Mouse (Mus musculus): ENCODE measurements around the gene Acad12. TPM values are rescaled to one million over a fixed set of nuclear protein-coding genes. Genes with fewer than 3 reads are reported as not detected.

The Acad12 gene
- not detected in 2 replicates for polyA plus RNA-seq (2012; ENCODE audit: insufficient read depth, insufficient read length, low replicate concordance, missing spikeins)

DNA sequence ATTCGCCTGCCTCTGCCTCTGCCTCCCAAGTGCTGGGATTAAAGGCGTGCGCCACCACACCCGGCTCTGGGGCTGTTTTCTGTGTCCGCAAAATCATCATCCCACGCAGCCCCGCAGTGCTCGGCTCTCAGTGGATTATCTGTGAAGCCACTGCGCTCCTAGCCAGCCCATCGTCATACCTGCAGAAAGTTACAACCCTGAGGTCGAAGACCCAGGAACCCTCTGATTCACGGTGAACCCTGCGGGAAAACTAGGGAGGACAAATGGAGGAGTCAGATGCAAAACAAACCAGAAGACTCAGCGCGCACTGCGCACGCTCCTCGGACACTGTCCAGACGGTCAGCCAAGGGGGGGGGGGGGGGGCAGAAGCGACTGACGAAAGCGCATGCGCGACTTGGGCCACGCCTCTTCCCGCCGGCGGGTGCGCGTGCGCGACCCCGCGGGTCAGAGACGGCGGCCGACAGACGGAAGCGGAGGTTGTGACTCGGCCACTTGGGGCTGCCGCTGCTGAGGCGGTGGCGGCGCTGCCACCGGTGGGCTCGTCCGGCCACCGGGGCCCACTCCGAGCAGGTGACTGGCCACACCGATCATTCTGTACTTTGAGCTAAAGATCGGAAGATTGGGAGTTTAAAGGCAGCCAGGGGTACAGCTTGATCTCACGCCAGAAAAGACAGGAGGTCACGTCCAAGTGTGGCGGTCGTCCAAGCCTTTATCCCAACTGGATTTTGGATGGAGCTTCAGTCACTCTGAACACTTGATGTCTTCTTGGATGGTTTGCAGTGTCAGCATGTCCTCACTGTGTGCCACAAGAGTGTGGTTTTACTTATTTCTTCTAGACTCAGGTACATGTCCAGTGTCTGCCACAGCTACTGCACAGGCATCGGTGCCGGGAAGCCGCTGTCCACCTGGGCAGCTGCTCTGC is at the start of gene Acad12:
Gene Acad12, minus strand, starts transcription at position 347 of the 922 bp plus-strand sequence.
- H3K4me1 ChIP-seq (ENCODE audit: control insufficient read depth, insufficient read depth, low read length): no peaks in the 10 kb centered on the region
- TF ChIP-seq CTCF (IDR thresholded peaks at IDR 0.05; ENCODE audit: insufficient read depth, low read depth, low read length) (no peak), POLR2A (IDR thresholded peaks at IDR 0.05; ENCODE audit: insufficient read depth, low read depth, low read length) (peak; percentile 98)
- WGBS: under 1% methylated on average over 46 of the region's 58 CpGs
- peak within 1 kb of the TSS; percentile 92 for H3K27ac ChIP-seq (ENCODE audit: insufficient read depth, low read depth, low read length)
- peak within 1 kb of the TSS; percentile 80 for H3K4me3 ChIP-seq (ENCODE audit: insufficient read depth, low read depth, low read length)

DNA sequence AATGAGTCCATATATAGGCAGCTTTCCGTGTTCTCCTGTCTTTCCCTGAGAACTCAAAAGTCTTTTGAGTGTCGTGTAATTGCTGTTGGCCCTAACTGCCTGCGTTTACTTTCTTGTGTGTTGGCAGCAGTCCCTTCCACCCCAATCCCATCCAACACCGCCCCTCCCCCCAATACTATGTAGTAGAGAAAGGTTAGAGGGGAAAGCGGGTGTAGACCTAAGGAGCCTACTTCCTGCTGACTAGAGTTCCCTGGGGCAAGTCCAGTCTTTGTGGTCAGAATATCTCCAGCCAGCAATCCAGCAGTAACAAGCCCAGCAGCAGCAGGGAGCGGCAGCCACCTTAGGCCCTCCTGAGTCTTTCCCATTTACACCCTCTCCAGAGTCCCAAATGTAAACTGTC is 49.7 kb upstream of the Acad12 start:
- 50% methylated on average over 6 of the region's 6 CpGs for WGBS
- H3K27ac ChIP-seq (ENCODE audit: insufficient read depth, low read depth, low read length): no peak overlapping the region
- no peak overlapping the region for H3K4me3 ChIP-seq (ENCODE audit: insufficient read depth, low read depth, low read length)
- TF ChIP-seq CTCF (IDR thresholded peaks at IDR 0.05; ENCODE audit: insufficient read depth, low read depth, low read length) (no peak), POLR2A (IDR thresholded peaks at IDR 0.05; ENCODE audit: insufficient read depth, low read depth, low read length) (no peak)
- H3K4me1 ChIP-seq (ENCODE audit: control insufficient read depth, insufficient read depth, low read length): no peaks in the 10 kb centered on the region

DNA sequence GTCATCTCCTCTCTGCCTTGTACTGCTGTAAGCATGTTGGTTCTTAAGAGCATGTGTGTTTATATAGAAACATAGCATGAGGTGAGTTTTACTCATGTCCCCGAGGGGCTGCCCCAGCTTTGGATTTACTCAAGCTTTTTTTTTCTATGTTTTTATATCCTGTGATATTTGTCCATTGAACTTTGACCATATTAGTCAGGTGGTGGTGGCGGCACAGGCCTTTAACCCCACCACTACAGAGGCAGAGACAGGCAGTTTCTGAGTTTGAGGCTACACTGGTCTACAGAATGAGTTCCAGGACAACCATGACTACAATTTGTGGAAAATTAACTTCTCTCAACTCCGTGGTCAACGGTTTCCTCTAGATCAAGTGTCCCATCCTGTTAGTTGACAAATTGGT is 48.3 kb upstream of the Acad12 start:
- Histone ChIP-seq H3K4me1 (ENCODE audit: control insufficient read depth, insufficient read depth, low read length) (0 out of 2 replicates have a peak, but pooled peaks cover 2% of the 10 kb centered on the region), H3K4me3 (ENCODE audit: insufficient read depth, low read depth, low read length) (no peak overlapping the region), H3K27ac (ENCODE audit: insufficient read depth, low read depth, low read length) (no peak overlapping the region)
- no peak for TF ChIP-seq POLR2A (IDR thresholded peaks at IDR 0.05; ENCODE audit: insufficient read depth, low read depth, low read length)
- WGBS: 89% methylated on average over 4 of the region's 4 CpGs

DNA sequence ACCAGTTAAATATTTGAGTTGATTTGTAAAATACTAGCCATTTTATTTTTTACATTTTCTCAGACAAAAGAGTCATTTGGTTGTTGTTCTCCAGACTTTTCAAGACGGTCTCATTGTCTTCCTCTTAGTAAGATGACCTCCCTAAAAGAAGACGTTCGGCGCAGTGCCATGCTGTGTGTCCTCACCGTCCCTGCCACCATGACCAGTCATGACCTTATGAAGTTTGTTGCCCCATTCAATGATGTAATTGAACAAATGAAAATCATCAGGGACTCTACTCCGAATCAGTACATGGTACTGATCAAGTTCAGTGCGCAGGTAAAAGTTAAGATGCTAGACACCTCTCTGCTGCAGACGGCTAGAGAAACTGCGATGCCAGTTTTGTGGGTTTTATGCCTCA is 46.2 kb upstream of the Acad12 start:
- H3K4me3 ChIP-seq (ENCODE audit: insufficient read depth, low read depth, low read length): no peak overlapping the region
- H3K27ac ChIP-seq (ENCODE audit: insufficient read depth, low read depth, low read length): no peak overlapping the region
- WGBS: 96% methylated on average over 9 of the region's 9 CpGs
- peaks cover 10% of the 10 kb centered on the region; the same call in 1 of the 2 replicates for H3K4me1 ChIP-seq (ENCODE audit: control insufficient read depth, insufficient read depth, low read length)
- TF ChIP-seq POLR2A (IDR thresholded peaks at IDR 0.05; ENCODE audit: insufficient read depth, low read depth, low read length) (no peak), CTCF (IDR thresholded peaks at IDR 0.05; ENCODE audit: insufficient read depth, low read depth, low read length) (no peak)

DNA sequence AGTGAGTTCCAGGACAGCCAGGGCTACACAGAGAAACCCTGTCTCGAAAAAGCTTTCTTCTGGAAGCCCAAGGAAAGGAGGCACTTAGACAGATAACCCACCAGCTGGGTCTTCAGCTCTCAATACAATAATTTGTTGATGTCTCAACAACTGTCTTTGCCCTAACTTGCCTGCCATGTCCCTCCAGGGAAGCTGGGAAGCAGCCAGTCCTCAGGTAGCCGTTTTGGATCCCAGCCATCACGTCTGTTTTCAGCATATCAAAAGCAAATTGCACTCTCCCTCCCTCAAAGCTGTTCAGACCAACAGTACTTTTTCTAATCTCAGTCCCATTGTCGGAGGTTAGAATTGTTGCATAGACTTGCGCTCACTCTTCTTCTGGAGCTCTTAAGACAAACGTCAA is 45.3 kb upstream of the Acad12 start:
- TF ChIP-seq POLR2A (IDR thresholded peaks at IDR 0.05; ENCODE audit: insufficient read depth, low read depth, low read length): no peak
- no peak for TF ChIP-seq CTCF (IDR thresholded peaks at IDR 0.05; ENCODE audit: insufficient read depth, low read depth, low read length)
- Histone ChIP-seq H3K4me3 (ENCODE audit: insufficient read depth, low read depth, low read length) (no peak overlapping the region), H3K27ac (ENCODE audit: insufficient read depth, low read depth, low read length) (no peak overlapping the region), H3K4me1 (ENCODE audit: control insufficient read depth, insufficient read depth, low read length) (peaks cover 10% of the 10 kb centered on the region; the same call in 1 of the 2 replicates)
- WGBS: 90% methylated on average over 6 of the region's 6 CpGs

DNA sequence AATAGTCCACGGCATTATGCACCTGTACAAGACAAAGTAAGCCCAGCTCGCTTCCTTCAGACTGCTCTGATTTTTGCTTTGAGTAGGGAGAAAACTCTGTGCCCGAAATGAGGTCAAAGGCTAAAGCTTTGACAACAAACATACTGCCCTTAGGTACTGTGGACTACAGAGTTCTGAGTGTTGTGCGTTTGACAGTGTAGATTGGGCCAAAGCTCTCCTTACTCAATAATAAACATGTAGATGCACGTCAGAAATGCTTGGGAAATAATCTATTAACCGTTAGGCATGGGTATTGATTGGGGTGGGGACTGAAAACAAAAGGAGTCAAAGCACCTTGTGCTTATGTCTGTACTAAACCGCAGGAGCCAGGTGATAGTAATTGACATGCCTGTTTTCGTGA is 44.7 kb upstream of the Acad12 start:
- TF ChIP-seq CTCF (IDR thresholded peaks at IDR 0.05; ENCODE audit: insufficient read depth, low read depth, low read length): no peak
- no peak for TF ChIP-seq POLR2A (IDR thresholded peaks at IDR 0.05; ENCODE audit: insufficient read depth, low read depth, low read length)
- 87% methylated on average over 8 of the region's 8 CpGs for WGBS
- H3K4me1 ChIP-seq (ENCODE audit: control insufficient read depth, insufficient read depth, low read length): peaks cover 10% of the 10 kb centered on the region; the same call in 1 of the 2 replicates
- no peak overlapping the region for H3K4me3 ChIP-seq (ENCODE audit: insufficient read depth, low read depth, low read length)
- H3K27ac ChIP-seq (ENCODE audit: insufficient read depth, low read depth, low read length): no peak overlapping the region

DNA sequence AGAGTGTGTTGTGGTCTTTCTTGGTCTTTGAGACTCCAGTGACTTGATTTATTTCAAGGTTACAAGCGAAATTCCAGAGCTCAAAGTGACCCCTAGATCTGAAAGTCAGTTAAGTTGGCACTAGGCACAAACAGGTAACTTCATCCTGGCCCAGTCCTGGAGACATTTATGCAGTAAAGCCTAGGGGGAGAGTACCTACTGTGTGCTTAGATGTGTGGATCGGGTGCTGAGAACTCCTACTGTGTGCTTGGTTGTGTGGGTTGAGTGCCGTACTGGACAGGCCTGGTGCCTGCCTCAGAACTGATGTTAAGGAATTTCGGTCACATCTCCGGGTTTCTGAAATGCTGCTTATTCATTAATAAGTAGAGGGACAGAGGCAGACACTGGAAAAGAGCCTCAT is 42.8 kb upstream of the Acad12 start:
- TF ChIP-seq POLR2A (IDR thresholded peaks at IDR 0.05; ENCODE audit: insufficient read depth, low read depth, low read length): no peak
- no peak for TF ChIP-seq CTCF (IDR thresholded peaks at IDR 0.05; ENCODE audit: insufficient read depth, low read depth, low read length)
- Histone ChIP-seq H3K4me1 (ENCODE audit: control insufficient read depth, insufficient read depth, low read length) (peaks cover 10% of the 10 kb centered on the region; the same call in 1 of the 2 replicates), H3K27ac (ENCODE audit: insufficient read depth, low read depth, low read length) (no peak overlapping the region), H3K4me3 (ENCODE audit: insufficient read depth, low read depth, low read length) (peak overlapping the region; percentile 85)
- 80% methylated on average over 5 of the region's 5 CpGs for WGBS

DNA sequence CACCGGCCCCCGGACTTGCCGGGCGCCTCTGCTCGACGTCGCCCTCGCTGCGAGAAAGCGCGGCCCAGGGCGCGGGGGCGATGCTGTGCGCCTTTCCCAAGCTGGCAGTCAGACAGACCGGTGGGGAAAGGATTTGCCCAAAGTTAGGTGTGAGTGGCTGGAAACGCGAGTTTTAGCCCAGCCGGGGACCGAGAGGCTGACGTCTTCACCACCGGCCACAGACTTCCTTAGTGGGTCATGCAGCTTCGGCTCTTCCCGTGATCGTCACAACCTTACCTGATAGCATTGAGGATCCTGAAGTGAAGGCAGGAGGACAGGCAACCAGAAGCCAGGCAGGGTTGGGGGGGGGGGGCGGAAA is 42.1 kb upstream of the Acad12 start:
- peak overlapping the region; percentile 85 for H3K4me3 ChIP-seq (ENCODE audit: insufficient read depth, low read depth, low read length)
- no peak for TF ChIP-seq CTCF (IDR thresholded peaks at IDR 0.05; ENCODE audit: insufficient read depth, low read depth, low read length)
- no peak overlapping the region for H3K27ac ChIP-seq (ENCODE audit: insufficient read depth, low read depth, low read length)
- WGBS: under 1% methylated on average over 26 of the region's 26 CpGs
- peaks cover 10% of the 10 kb centered on the region; the same call in 1 of the 2 replicates for H3K4me1 ChIP-seq (ENCODE audit: control insufficient read depth, insufficient read depth, low read length)

Data from olfactory bulb, adult 2 months (tissue).